Mouse (Mus musculus): ENCODE results near the gene Mpp6. TPM values are rescaled to one million over a fixed set of nuclear protein-coding genes. Genes with fewer than 3 reads are reported as not detected.

Mpp6 gene
- polyA plus RNA-seq, 2 experiments: 33.9 to 64.8 TPM

DNA sequence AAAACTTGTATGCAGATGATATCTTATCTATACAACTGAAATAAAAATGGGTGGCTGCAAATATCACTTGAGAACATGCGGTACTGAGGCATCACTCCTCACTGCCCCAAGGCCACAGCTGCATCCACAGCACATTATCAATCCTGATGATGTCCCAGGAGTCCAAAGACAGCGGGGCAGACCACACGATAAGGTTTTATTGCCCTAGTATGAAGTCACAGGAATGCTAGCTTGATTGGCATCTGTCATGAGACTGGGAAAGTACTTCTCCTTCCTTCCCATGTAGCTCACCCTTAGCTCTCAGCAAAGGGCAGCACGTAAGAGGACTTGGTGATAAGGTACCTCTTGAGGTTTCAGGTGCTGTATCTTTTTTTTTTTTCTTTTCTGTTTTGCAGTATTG, 134.1 kb downstream of the Mpp6 start:
- H3K36me3 ChIP-seq (ENCODE audit: control insufficient read depth, insufficient read depth, low read length): no peaks in the 10 kb centered on the region
- no peak for TF ChIP-seq POLR2A (IDR thresholded peaks at IDR 0.05; ENCODE audit: borderline replicate concordance, extremely low read depth, insufficient read depth, insufficient read length)
- H3K9ac ChIP-seq (ENCODE audit: low read depth, low read length, severe bottlenecking): no peak overlapping the region
- DNase-seq (ENCODE audit: low spot score) (no peak), ATAC-seq (ENCODE audit: low FRiP score, low read depth) (no peak)
- 78% methylated on average over 4 of the region's 4 CpGs for WGBS
- no peak overlapping the region for H3K4me2 ChIP-seq (replicated peaks; ENCODE audit: low read depth, low read length, severe bottlenecking)
- H3K27ac ChIP-seq (replicated peaks; ENCODE audit: low read depth, low read length): no peak overlapping the region
- no peaks in the 10 kb centered on the region for H3K27me3 ChIP-seq (ENCODE audit: control insufficient read depth, insufficient read depth, low read length)
- no peaks in the 10 kb centered on the region for H3K9me3 ChIP-seq (ENCODE audit: control insufficient read depth, low read length)
- H3K4me1 ChIP-seq (ENCODE audit: control insufficient read depth, insufficient read depth, low read length): no peaks in the 10 kb centered on the region
- H3K4me3 ChIP-seq (replicated peaks; ENCODE audit: low read length): no peak overlapping the region

DNA sequence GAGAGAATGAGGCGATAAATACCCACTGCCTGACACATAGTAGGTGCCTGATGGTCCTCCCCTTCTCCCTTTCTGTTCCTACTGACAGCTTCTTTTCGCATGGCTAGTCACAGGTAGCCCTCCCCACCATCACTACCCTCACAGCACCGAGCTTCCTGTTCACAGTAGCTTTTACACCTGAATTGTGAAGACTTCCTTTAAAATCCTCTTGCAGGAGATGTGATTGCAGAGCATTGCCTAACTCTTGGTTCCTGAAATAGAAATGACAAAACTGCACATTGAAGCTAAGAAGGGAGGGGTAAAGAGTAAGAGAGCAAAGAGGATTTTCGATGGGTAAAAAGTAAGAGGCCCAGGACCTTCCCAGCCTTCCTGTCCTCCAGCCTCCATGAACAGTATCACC, 134.9 kb downstream of the Mpp6 start:
- no peak for ATAC-seq (ENCODE audit: low FRiP score, low read depth)
- H3K4me3 ChIP-seq (replicated peaks; ENCODE audit: low read length): no peak overlapping the region

DNA sequence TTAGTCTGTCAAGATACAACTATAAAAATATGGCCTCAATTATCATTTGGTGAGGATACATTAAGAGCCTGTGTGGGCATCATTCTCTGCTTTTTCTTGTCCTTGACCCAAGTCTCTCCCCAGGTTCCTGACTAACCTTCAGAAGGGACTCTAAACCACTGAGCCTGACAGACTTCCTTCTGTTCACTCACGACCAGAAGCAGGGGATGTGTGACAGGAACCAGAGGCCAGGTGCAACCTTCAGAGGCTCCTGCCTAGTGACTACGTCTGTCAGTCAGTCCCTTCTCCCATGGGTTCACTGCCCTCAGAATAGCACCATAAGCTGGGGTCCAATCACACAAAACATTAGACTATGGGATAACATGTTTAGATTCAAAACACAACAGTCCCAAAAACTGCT, 137.3 kb downstream of the Mpp6 start:
- Histone ChIP-seq H3K4me3 (replicated peaks; ENCODE audit: low read length) (no peak overlapping the region), H3K9ac (ENCODE audit: low read depth, low read length, severe bottlenecking) (no peak overlapping the region), H3K27me3 (ENCODE audit: control insufficient read depth, insufficient read depth, low read length) (no peaks in the 10 kb centered on the region), H3K9me3 (ENCODE audit: control insufficient read depth, low read length) (no peaks in the 10 kb centered on the region), H3K4me1 (ENCODE audit: control insufficient read depth, insufficient read depth, low read length) (no peaks in the 10 kb centered on the region), H3K4me2 (replicated peaks; ENCODE audit: low read depth, low read length, severe bottlenecking) (no peak overlapping the region), H3K36me3 (ENCODE audit: control insufficient read depth, insufficient read depth, low read length) (no peaks in the 10 kb centered on the region), H3K27ac (replicated peaks; ENCODE audit: low read depth, low read length) (no peak overlapping the region)
- no peak for TF ChIP-seq POLR2A (IDR thresholded peaks at IDR 0.05; ENCODE audit: borderline replicate concordance, extremely low read depth, insufficient read depth, insufficient read length)
- 74% methylated on average over 2 of the region's 2 CpGs for WGBS
- DNase-seq (ENCODE audit: low spot score): no peak
- no peak for ATAC-seq (ENCODE audit: low FRiP score, low read depth)

More for the DNA sequence above, 134.9 kb downstream of the Mpp6 start:
- no peak overlapping the region for H3K9ac ChIP-seq (ENCODE audit: low read depth, low read length, severe bottlenecking)
- no peaks in the 10 kb centered on the region for H3K9me3 ChIP-seq (ENCODE audit: control insufficient read depth, low read length)
- H3K4me2 ChIP-seq (replicated peaks; ENCODE audit: low read depth, low read length, severe bottlenecking): no peak overlapping the region
- H3K36me3 ChIP-seq (ENCODE audit: control insufficient read depth, insufficient read depth, low read length): no peaks in the 10 kb centered on the region
- H3K4me1 ChIP-seq (ENCODE audit: control insufficient read depth, insufficient read depth, low read length): no peaks in the 10 kb centered on the region
- TF ChIP-seq POLR2A (IDR thresholded peaks at IDR 0.05; ENCODE audit: borderline replicate concordance, extremely low read depth, insufficient read depth, insufficient read length): no peak
- WGBS: 86% methylated on average over 4 of the region's 4 CpGs
- DNase-seq (ENCODE audit: low spot score): no peak
- H3K27me3 ChIP-seq (ENCODE audit: control insufficient read depth, insufficient read depth, low read length): no peaks in the 10 kb centered on the region
- H3K27ac ChIP-seq (replicated peaks; ENCODE audit: low read depth, low read length): no peak overlapping the region

DNA sequence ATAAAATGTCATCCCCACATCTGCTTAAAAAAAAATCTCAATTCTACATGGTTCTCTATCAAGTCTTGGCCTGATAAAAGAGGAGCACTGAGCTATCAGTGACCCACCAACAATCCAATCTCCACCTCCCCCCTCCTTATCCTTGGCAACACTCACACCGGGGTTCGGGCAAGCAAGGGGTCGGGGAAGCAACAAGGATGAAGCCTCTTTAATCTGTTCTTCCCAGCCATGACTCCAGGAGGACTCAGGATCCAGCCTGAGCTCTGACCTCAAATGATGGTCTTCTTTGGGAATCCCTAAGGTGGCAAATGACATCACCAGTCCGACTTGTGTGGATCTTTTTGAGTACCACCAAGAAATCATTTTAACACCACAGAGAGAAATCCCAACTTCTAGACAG, 137.8 kb downstream of the Mpp6 start:
- H3K36me3 ChIP-seq (ENCODE audit: control insufficient read depth, insufficient read depth, low read length): no peaks in the 10 kb centered on the region
- H3K4me2 ChIP-seq (replicated peaks; ENCODE audit: low read depth, low read length, severe bottlenecking): no peak overlapping the region
- DNase-seq (ENCODE audit: low spot score): no peak
- TF ChIP-seq POLR2A (IDR thresholded peaks at IDR 0.05; ENCODE audit: borderline replicate concordance, extremely low read depth, insufficient read depth, insufficient read length): no peak
- H3K27me3 ChIP-seq (ENCODE audit: control insufficient read depth, insufficient read depth, low read length): no peaks in the 10 kb centered on the region
- no peak overlapping the region for H3K4me3 ChIP-seq (replicated peaks; ENCODE audit: low read length)
- no peaks in the 10 kb centered on the region for H3K4me1 ChIP-seq (ENCODE audit: control insufficient read depth, insufficient read depth, low read length)
- no peak overlapping the region for H3K27ac ChIP-seq (replicated peaks; ENCODE audit: low read depth, low read length)
- no peak for ATAC-seq (ENCODE audit: low FRiP score, low read depth)
- WGBS: 96% methylated on average over 4 of the region's 4 CpGs
- no peaks in the 10 kb centered on the region for H3K9me3 ChIP-seq (ENCODE audit: control insufficient read depth, low read length)
- H3K9ac ChIP-seq (ENCODE audit: low read depth, low read length, severe bottlenecking): no peak overlapping the region

Other genes starting within 250 kb of the Mpp6 start
- gene Gsdme, start 153.6 kb downstream of the Mpp6 start, polyA plus RNA-seq (2012; rRNA removed): 4.2 and 4.7 TPM in 2 replicates
- 34.3 and 37.0 TPM in 2 replicates for gene Gsdme, start 153.6 kb downstream of the Mpp6 start, polyA plus RNA-seq (2014; fragmentation: Nextera tagmentation; extraction: Ambion mirVana)

Measured in limb, embryonic 14.5 days (tissue).